Mouse (Mus musculus) spleen, adult 18-20 months (tissue): ENCODE measurements around the gene Myh9.

Experiments
- DNase-seq, 2 experiments: peaks; one replicate each; pipeline ENCODE4 v3.0.0; 2022; ENCODE audit warnings: mixed read lengths in 2 of 2

Gene Myh9

GRCm38 (mm10) chr15:77841361-77842046 lies 471 bp downstream of the Myh9 start:
- DNase-seq = peak; percentile 77 to 79

GRCm38 (mm10) chr15:77840450-77841360 lies 1.3 kb downstream of the Myh9 start:
- no peak for DNase-seq

- no peak for DNase-seq
Observed at GRCm38 (mm10) chr15:77839529-77840286, 2.3 kb downstream of the Myh9 start.

- no peak for DNase-seq
Observed at GRCm38 (mm10) chr15:77838530-77839387, 3.2 kb downstream of the Myh9 start.

- no peak for DNase-seq
Observed at GRCm38 (mm10) chr15:77837444-77838117, 4.4 kb downstream of the Myh9 start.

GRCm38 (mm10) chr15:77836692-77837443 lies 5.1 kb downstream of the Myh9 start:
- DNase-seq = no peak

GRCm38 (mm10) chr15:77835930-77836653 lies 5.9 kb downstream of the Myh9 start:
- no peak for DNase-seq

- DNase-seq = peak; percentile 52
Observed at GRCm38 (mm10) chr15:77834336-77835268, 7.4 kb downstream of the Myh9 start.

- no peak for DNase-seq
Observed at GRCm38 (mm10) chr15:77833731-77834130, 8.2 kb downstream of the Myh9 start.

- DNase-seq = no peak
Observed at GRCm38 (mm10) chr15:77833083-77833482, 8.9 kb downstream of the Myh9 start.

- no peak for DNase-seq
Observed at GRCm38 (mm10) chr15:77832458-77832904, 9.5 kb downstream of the Myh9 start.

GRCm38 (mm10) chr15:77831754-77832457 lies 10.1 kb downstream of the Myh9 start:
- no peak for DNase-seq

- DNase-seq = no peak
Observed at GRCm38 (mm10) chr15:77831138-77831579, 10.8 kb downstream of the Myh9 start.

GRCm38 (mm10) chr15:77830481-77831137 lies 11.4 kb downstream of the Myh9 start:
- no peak for DNase-seq

GRCm38 (mm10) chr15:77829542-77829941 lies 12.4 kb downstream of the Myh9 start:
- no peak for DNase-seq

GRCm38 (mm10) chr15:77828910-77829309 lies 13.1 kb downstream of the Myh9 start:
- no peak for DNase-seq

GRCm38 (mm10) chr15:77828242-77828641 lies 13.7 kb downstream of the Myh9 start:
- DNase-seq = no peak

- no peak for DNase-seq
Observed at GRCm38 (mm10) chr15:77827794-77828193, 14.2 kb downstream of the Myh9 start.
